Mouse (Mus musculus): ENCODE measurements at regions not wholly inside any gene's neighbourhood (a gene's known extent, or its start where the extent isn't known, plus 50 kb on each side); places are given as distances from the start of the nearest gene placed in this dataset.
A peak's percentile ranks its signal among the peaks of the same experiment; 100 is the strongest.

GRCm38 (mm10) chr9:61315371-61316298, 56.5 kb upstream of the Tle3 start:
- DNase-seq (ENCODE audit: low spot score), result peak; percentile 67
- H3K27ac ChIP-seq (ENCODE audit: low read depth, low read length), result peak overlapping the region; percentile 22; the same call in 1 of the 2 replicates
- H3K4me2 ChIP-seq (ENCODE audit: low read length), result no peak overlapping the region
- 40% methylated on average over 17 of the region's 17 CpGs for WGBS
- H3K9ac ChIP-seq (ENCODE audit: low read length), result no peak overlapping the region
- 0 out of 2 replicates have a peak, but pooled peaks cover 3% of the 10 kb centered on the region for H3K27me3 ChIP-seq (replicated peaks; ENCODE audit: control insufficient read depth, insufficient read depth, low read length)
- no peak overlapping the region for H3K4me3 ChIP-seq (ENCODE audit: low read depth, low read length)
- H3K36me3 ChIP-seq (ENCODE audit: control insufficient read depth, insufficient read depth, low read length), result no peaks in the 10 kb centered on the region
- H3K9me3 ChIP-seq (replicated peaks; ENCODE audit: control insufficient read depth, low read length), result no peaks in the 10 kb centered on the region
- ATAC-seq, result peak; percentile 64
- H3K4me1 ChIP-seq (ENCODE audit: control insufficient read depth, insufficient read depth, low read length), result peaks cover 13% of the 10 kb centered on the region; the same call in 1 of the 2 replicates

- Histone ChIP-seq H3K9me3 (replicated peaks; ENCODE audit: control insufficient read depth, low read length) (no peaks in the 10 kb centered on the region), H3K4me2 (ENCODE audit: low read length) (no peak overlapping the region), H3K4me3 (ENCODE audit: low read depth, low read length) (no peak overlapping the region), H3K27me3 (replicated peaks; ENCODE audit: control insufficient read depth, insufficient read depth, low read length) (0 out of 2 replicates have a peak, but pooled peaks cover 3% of the 10 kb centered on the region), H3K9ac (ENCODE audit: low read length) (no peak overlapping the region), H3K27ac (ENCODE audit: low read depth, low read length) (no peak overlapping the region), H3K36me3 (ENCODE audit: control insufficient read depth, insufficient read depth, low read length) (no peaks in the 10 kb centered on the region), H3K4me1 (ENCODE audit: control insufficient read depth, insufficient read depth, low read length) (peaks cover 13% of the 10 kb centered on the region; the same call in 1 of the 2 replicates)
- no peak for DNase-seq (ENCODE audit: low spot score)
- WGBS, result 6% methylated on average over 4 of the region's 4 CpGs
- peak; percentile 52 for ATAC-seq
Observed at GRCm38 (mm10) chr9:61316442-61316841, 55.7 kb upstream of the Tle3 start.

GRCm38 (mm10) chr9:61319721-61320120, 52.4 kb upstream of the Tle3 start:
- no peak for ATAC-seq
- 28% methylated on average over 6 of the region's 6 CpGs for whole genome bisulfite sequencing
- Histone ChIP-seq H3K27ac (ENCODE audit: low read depth, low read length) (peak overlapping the region; percentile 6; the same call in 1 of the 2 replicates), H3K4me3 (ENCODE audit: low read depth, low read length) (no peak overlapping the region), H3K9me3 (replicated peaks; ENCODE audit: control insufficient read depth, low read length) (no peaks in the 10 kb centered on the region), H3K4me1 (ENCODE audit: control insufficient read depth, insufficient read depth, low read length) (peaks cover 19% of the 10 kb centered on the region), H3K9ac (ENCODE audit: low read length) (no peak overlapping the region), H3K27me3 (replicated peaks; ENCODE audit: control insufficient read depth, insufficient read depth, low read length) (no peaks in the 10 kb centered on the region), H3K36me3 (ENCODE audit: control insufficient read depth, insufficient read depth, low read length) (no peaks in the 10 kb centered on the region), H3K4me2 (ENCODE audit: low read length) (no peak overlapping the region)
- peak; percentile 41 for DNase-seq (ENCODE audit: low spot score)

- no peaks in the 10 kb centered on the region for H3K9me3 ChIP-seq (replicated peaks; ENCODE audit: control insufficient read depth, low read length)
- WGBS, result 67% methylated on average over 1 of the region's 1 CpGs
- no peak for ATAC-seq
Observed at GRCm38 (mm10) chr9:61321314-61321713, 50.9 kb upstream of the Tle3 start.

GRCm38 (mm10) chr9:61321825-61322224, 50.3 kb upstream of the Tle3 start:
- 60% methylated on average over 8 of the region's 8 CpGs for WGBS
- Histone ChIP-seq H3K4me3 (ENCODE audit: low read depth, low read length) (no peak overlapping the region), H3K27ac (ENCODE audit: low read depth, low read length) (no peak overlapping the region), H3K9me3 (replicated peaks; ENCODE audit: control insufficient read depth, low read length) (no peaks in the 10 kb centered on the region), H3K27me3 (replicated peaks; ENCODE audit: control insufficient read depth, insufficient read depth, low read length) (no peaks in the 10 kb centered on the region), H3K36me3 (ENCODE audit: control insufficient read depth, insufficient read depth, low read length) (no peaks in the 10 kb centered on the region), H3K9ac (ENCODE audit: low read length) (no peak overlapping the region), H3K4me1 (ENCODE audit: control insufficient read depth, insufficient read depth, low read length) (peaks cover 8% of the 10 kb centered on the region), H3K4me2 (ENCODE audit: low read length) (no peak overlapping the region)
- DNase-seq (ENCODE audit: low spot score) (no peak), ATAC-seq (no peak)

More at GRCm38 (mm10) chr9:61321314-61321713, 50.9 kb upstream of the Tle3 start:
- Histone ChIP-seq H3K36me3 (ENCODE audit: control insufficient read depth, insufficient read depth, low read length) (no peaks in the 10 kb centered on the region), H3K4me1 (ENCODE audit: control insufficient read depth, insufficient read depth, low read length) (peaks cover 13% of the 10 kb centered on the region), H3K4me3 (ENCODE audit: low read depth, low read length) (no peak overlapping the region), H3K27me3 (replicated peaks; ENCODE audit: control insufficient read depth, insufficient read depth, low read length) (no peaks in the 10 kb centered on the region), H3K9ac (ENCODE audit: low read length) (no peak overlapping the region), H3K27ac (ENCODE audit: low read depth, low read length) (no peak overlapping the region), H3K4me2 (ENCODE audit: low read length) (no peak overlapping the region)
- no peak for DNase-seq (ENCODE audit: low spot score)

GRCm38 (mm10) chr9:61322333-61322732, 49.8 kb upstream of the Tle3 start:
- Histone ChIP-seq H3K36me3 (ENCODE audit: control insufficient read depth, insufficient read depth, low read length) (no peaks in the 10 kb centered on the region), H3K9me3 (replicated peaks; ENCODE audit: control insufficient read depth, low read length) (no peaks in the 10 kb centered on the region), H3K4me3 (ENCODE audit: low read depth, low read length) (no peak overlapping the region), H3K9ac (ENCODE audit: low read length) (no peak overlapping the region), H3K27me3 (replicated peaks; ENCODE audit: control insufficient read depth, insufficient read depth, low read length) (no peaks in the 10 kb centered on the region), H3K4me2 (ENCODE audit: low read length) (no peak overlapping the region), H3K4me1 (ENCODE audit: control insufficient read depth, insufficient read depth, low read length) (peaks cover 7% of the 10 kb centered on the region), H3K27ac (ENCODE audit: low read depth, low read length) (no peak overlapping the region)
- DNase-seq (ENCODE audit: low spot score) (no peak), ATAC-seq (no peak)
- 78% methylated on average over 11 of the region's 11 CpGs for WGBS
